Mouse (Mus musculus) adipocyte (in vitro differentiated cells): ENCODE results near the gene Smc4.
"Not testable (repeated sequence)": the region's sequence is repeated elsewhere in the genome, so short reads cannot be mapped to it uniquely, and the experiment has no call there.

ENCODE experiments used
- DNase-seq: peaks from one replicate; pipeline ENCODE4 v3.0.0-alpha.2; 2016; ENCODE audit warnings: low spot score

The Smc4 gene

GRCm38 (mm10) chr3:69018635-69019034 is 14.1 kb downstream of the Smc4 start:
- not testable (repeated sequence) for DNase-seq

DNA sequence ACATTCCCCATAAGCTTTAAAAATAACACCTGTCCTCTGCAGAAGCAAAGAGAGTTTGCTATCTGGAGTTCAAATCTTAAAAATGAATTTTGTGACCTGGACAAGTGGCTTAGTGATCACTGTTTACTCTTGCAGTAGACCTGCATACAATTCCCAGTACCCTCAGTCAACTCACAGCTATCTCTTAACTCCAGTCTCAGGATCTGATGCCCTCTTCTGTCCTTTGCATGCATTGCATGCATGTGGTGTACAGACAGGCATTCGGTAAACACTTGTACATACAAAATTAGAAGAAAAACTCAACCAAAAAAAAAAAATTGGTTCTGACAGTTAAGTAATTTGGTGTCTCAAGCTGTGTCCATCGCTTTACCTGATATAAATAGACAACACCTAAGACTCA is 15.7 kb downstream of the Smc4 start:
- DNase-seq: no peak

GRCm38 (mm10) chr3:69020764-69021163 is 16.2 kb downstream of the Smc4 start:
- DNase-seq: no peak

DNA sequence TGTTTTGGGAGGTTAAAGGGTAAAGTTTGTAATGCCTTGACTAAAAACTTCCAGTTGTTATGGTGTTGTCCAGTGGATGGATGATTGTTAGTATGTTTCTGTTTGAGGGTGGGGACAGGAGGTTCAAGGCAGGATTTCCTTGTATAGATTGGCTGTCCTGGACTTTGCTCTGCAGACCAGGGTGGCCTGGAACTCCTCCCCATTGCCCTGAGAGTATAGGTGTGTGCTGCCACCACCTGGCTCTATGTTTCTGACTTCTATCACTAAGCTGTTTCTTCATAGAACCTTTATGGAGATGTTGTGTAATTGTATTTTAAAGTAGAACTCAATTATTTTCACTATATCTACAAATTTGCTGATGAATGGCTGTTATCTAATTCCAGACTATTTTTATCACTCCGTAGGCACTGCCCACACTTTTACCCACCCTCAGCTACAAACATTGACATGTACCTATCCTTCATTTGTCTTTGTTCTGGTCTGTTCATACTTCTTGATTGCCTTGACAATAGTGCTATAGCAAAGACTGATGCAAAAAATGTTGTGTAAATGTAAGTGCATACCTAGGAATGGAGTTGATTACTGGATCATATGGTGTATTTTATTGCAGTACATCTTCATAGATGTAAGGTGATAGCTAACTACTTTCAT is 21.7 kb downstream of the Smc4 start:
- DNase-seq: no peak

GRCm38 (mm10) chr3:69040105-69040504 is 35.6 kb downstream of the Smc4 start:
- peak; percentile 34 for DNase-seq

DNA sequence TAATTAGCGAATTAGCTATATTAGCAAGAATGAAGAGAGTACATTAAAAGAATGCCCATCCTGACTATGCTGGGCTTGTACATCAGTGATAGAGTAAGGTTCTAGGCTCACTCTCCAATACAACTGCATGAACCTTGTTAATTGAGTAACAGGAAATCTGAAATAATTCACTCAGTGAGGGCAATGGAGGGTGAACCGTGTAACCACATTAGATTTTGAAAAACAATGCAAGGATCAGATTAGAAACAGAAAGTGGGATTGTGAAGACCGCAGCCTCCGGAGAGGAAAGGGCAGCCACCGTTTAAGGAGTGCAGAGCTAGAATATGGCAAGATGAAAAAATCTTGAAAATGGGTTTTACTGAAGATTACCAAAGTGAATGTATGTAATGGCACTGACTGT is 36.8 kb downstream of the Smc4 start:
- DNase-seq: no peak

DNA sequence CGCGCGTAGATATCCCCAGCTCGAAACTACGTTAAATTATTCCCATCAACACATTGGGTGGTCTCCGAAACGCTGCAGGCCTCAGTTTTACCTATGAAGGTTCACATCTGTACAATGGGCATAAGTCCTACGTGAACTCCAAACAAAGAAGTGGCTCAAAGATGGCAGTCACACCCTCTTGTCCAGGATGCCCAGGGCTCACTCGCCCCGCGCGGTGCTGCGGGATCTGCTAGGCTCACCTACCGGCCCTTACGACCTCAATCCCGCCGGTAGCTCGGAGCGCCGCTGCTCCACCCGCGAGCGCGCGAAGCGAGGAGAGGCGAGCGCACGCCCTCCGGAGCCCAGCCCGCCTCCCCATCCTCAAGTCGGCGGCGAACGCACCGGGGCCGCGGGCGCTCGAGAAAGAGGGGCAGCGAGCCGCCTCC is 39.6 kb downstream of the Smc4 start:
- peak; percentile 23 for DNase-seq

DNA sequence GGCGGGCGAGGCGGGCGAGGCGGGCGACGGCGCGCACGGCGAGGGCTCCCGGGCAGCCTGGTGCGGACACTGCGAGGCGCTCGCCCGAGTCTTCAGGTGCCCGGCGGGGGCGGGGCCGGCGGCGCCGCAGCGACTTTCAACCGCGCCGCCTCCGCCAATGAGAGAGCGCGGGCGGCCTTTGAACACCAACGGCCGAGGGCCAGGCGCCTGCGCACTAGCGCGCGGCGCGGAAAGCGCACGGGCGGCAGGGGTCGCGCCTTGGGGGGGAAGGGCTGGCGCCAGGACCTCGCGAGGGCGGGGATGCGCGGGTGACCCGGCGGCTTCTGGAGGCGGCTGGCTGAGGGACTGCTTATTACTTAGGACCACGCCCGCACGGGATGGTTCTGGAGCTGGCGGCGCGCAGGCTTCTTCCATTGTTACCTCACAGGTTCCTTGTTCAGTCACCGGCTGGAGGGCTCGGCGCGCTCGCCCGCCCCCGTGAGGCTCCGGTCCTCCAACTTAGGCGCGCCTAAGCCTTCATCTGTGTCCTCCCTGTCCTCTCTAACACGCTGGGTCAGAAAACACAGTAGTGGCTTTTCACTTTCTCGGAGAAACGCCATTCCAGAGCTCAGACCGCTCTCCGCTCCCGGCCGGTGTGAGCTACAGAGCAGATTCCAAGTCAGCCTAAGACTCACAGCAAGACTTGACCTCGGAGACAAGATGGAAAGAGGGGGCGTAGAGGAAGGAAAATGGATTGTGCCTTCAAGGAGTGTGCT is 40.3 kb downstream of the Smc4 start, which contains the start of gene Trim59:
Gene Trim59, minus strand, starts transcription at position 111 of the 755 bp plus-strand sequence.
- peak; percentile 83 for DNase-seq

GRCm38 (mm10) chr3:69045400-69045703 is 40.8 kb downstream of the Smc4 start:
- no peak for DNase-seq

DNA sequence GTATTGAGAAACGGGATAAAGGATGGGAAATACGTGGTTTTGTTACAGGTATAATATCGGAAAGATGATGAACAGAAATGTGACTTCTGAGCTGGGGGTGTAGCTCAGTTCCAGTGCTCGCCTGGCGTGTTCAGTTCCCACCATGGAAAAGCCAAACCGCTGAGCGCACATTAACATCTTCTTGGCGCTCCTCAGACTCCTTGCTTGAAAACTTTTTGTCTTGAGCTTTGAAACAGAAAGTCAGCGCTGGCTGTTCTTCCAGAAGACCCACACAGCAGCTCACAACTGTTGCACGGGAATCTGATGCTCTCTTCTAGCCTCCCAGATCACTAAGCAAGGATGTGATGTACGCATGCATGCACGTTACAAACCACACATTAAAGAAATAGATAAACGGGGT is 41.2 kb downstream of the Smc4 start:
- DNase-seq: peak; percentile 14

GRCm38 (mm10) chr3:69046509-69046908 is 42.0 kb downstream of the Smc4 start:
- DNase-seq: no peak

GRCm38 (mm10) chr3:69047684-69048083 is 43.1 kb downstream of the Smc4 start:
- no peak for DNase-seq

GRCm38 (mm10) chr3:69049011-69049410 is 44.5 kb downstream of the Smc4 start:
- no peak for DNase-seq

DNA sequence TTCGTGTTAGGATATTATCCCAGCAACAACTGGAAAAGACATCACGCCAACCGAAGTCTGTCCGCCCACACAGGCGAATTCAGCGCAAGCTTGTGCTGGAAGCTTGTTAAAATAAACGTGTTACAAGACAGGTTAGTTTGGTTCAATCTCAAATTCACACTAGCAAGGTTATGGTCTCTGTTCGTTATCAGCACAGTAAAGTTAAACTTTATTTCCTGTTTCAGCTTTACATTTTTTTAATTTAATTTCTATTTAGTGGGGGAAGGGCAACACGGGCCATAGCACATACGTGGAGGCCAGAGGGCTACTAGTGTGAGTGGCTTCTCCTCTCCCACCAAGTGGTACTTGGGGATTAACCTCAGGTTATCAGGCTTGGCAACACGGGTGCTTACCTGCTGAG is 47.4 kb downstream of the Smc4 start:
- DNase-seq: no peak

DNA sequence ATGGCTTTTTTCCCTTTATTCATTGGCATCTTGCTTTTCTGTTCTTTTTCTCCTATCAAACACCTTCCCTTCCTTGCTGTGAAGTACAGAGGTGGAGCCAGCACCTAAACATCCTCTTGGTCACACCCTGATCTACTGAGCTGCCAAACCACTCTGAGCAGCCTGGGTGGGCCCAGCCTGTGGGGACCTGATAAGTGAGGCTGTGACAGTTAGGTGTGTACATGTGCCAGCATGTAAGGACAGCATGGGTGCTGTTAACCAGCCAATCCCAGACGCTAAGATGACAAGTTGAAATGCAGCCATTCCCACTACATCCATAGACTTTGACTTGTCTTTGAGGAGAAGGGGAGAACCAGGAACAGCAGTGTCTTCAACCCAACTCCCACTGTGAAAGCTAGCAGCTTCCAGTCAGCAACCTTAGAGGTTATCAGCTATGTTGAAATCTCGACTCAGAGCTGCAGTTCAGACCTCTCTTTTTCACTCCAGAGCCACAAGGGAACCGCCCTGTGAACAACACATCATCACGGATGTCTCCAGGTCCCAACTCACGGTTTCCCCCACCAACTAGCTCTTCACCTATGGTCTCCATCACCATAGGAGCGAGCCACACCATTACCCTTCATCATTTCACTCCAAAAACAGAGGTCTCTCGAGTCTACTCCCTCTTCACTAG is 50.4 kb downstream of the Smc4 start:
- no peak for DNase-seq

GRCm38 (mm10) chr3:69055871-69056270 is 51.3 kb downstream of the Smc4 start:
- DNase-seq: no peak

- DNase-seq: no peak
Observed at GRCm38 (mm10) chr3:69060672-69061071, 56.1 kb downstream of the Smc4 start.

DNA sequence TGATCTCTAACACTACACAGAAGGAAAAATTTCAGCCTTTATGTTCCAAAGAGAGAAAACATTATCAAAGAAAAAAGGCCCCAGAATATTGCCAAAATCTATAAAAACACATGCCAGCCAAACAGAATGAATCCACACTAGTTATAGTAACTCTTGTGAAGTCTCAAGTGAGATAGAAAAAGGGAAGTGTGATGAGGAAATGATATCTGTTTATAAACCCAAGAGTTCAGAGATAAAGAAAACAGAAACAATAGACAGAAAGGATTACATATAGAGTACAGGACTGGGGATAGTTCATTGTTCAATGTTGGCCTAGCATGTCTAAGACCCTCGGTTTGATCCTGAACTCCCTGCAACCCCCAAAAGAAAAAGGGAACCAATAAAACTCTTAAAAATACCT is 58.2 kb downstream of the Smc4 start:
- DNase-seq: no peak

DNA sequence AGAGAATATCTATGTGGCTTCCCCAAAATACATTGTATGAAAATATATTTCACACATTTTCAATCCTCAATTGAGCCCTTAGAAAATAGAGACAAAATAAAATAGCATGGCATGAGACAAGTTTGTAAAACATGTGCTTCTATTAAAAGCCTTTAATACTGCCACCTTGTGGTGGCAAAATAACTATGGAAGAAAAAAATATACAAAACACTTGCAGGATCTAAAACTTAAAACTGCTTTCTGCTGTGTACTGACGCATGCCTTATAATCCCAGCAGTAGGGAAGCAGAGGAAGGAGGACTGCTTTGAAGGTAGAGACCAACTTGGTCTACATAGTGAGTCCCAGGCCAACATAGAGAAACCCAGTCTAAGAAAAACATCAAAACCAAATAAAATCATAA is 59.5 kb downstream of the Smc4 start:
- peak; percentile 65 for DNase-seq
